Mouse (Mus musculus): ENCODE results near the gene Ppp1r13l. TPM values are rescaled to one million over a fixed set of nuclear protein-coding genes. Genes with fewer than 3 reads are reported as not detected.

Gene Ppp1r13l
- polyA plus RNA-seq (2012; rRNA removed): 19.9 and 21.5 TPM in 2 replicates

GRCm38 (mm10) chr7:19359299-19359891 is at the start of gene Ppp1r13l, which contains the start of gene Cd3eap:
Gene Ppp1r13l (plus strand): TSS chr7:19359749.
Gene Cd3eap (minus strand): TSS chr7:19359483.

GRCm38 (mm10) chr7:19309884-19310641 is 49.5 kb upstream of the Ppp1r13l start, which contains the start of gene Fosb:
Gene Fosb (minus strand): TSS chr7:19310051.

GRCm38 (mm10) chr7:19344237-19344847 is 15.2 kb upstream of the Ppp1r13l start, which contains the start of gene Ercc1:
Gene Ercc1 (plus strand): TSS chr7:19344778.

GRCm38 (mm10) chr7:19381377-19382165 is 22.0 kb downstream of the Ppp1r13l start, which contains the start of gene Ercc2:
Gene Ercc2 (plus strand): TSS chr7:19382010.

GRCm38 (mm10) chr7:19403731-19404296 is 44.3 kb downstream of the Ppp1r13l start, which contains the start of gene Klc3:
Gene Klc3 (minus strand): TSS chr7:19404104.

GRCm38 (mm10) chr7:19404476-19404875 is 44.9 kb downstream of the Ppp1r13l start, which contains the start of gene Ckm:
Gene Ckm (plus strand): TSS chr7:19404776.

Other genes starting within 250 kb of the Ppp1r13l start
- 0.26 and 0.76 TPM in 2 replicates for gene Gm4969, start 241.4 kb upstream of the Ppp1r13l start, polyA plus RNA-seq (2012; rRNA removed)
- gene Fbxo46, start 239.9 kb upstream of the Ppp1r13l start, polyA plus RNA-seq (2012; rRNA removed): 16.2 and 18.5 TPM in 2 replicates
- 15.1 and 19.6 TPM in 2 replicates for gene Qpctl, start 210.5 kb upstream of the Ppp1r13l start, polyA plus RNA-seq (2012; rRNA removed)
- gene Snrpd2, start 210.0 kb upstream of the Ppp1r13l start, polyA plus RNA-seq (2012; rRNA removed): 49.6 and 49.8 TPM in 2 replicates
- 0.46 and 0.69 TPM in 2 replicates for gene Gipr, start 193.6 kb upstream of the Ppp1r13l start, polyA plus RNA-seq (2012; rRNA removed)
- gene Eml2, start 183.3 kb upstream of the Ppp1r13l start, polyA plus RNA-seq (2012; rRNA removed): 84.0 and 89.9 TPM in 2 replicates
- gene Gpr4, start 147.2 kb upstream of the Ppp1r13l start, polyA plus RNA-seq (2012; rRNA removed): 11.0 and 12.7 TPM in 2 replicates
- 40.3 and 44.6 TPM in 2 replicates for gene Opa3, start 131.4 kb upstream of the Ppp1r13l start, polyA plus RNA-seq (2012; rRNA removed)
- 197 and 215 TPM in 2 replicates for gene Vasp, start 87.9 kb upstream of the Ppp1r13l start, polyA plus RNA-seq (2012; rRNA removed)
- 0.18 and 0.25 TPM in 2 replicates for gene Ppm1n, start 79.7 kb upstream of the Ppp1r13l start, polyA plus RNA-seq (2012; rRNA removed)
- gene Rtn2, start 77.1 kb upstream of the Ppp1r13l start, polyA plus RNA-seq (2012; rRNA removed): 31.9 and 40.5 TPM in 2 replicates
- 5.1 and 10.1 TPM in 2 replicates for gene Fosb, start 49.7 kb upstream of the Ppp1r13l start, polyA plus RNA-seq (2012; rRNA removed)
- 35.4 and 52.6 TPM in 2 replicates for gene Ercc1, start 15.0 kb upstream of the Ppp1r13l start, polyA plus RNA-seq (2012; rRNA removed)
- 10.1 and 12.5 TPM in 2 replicates for gene Cd3eap, start 266 bp upstream of the Ppp1r13l start, polyA plus RNA-seq (2012; rRNA removed)
- gene Ercc2, start 22.3 kb downstream of the Ppp1r13l start, polyA plus RNA-seq (2012; rRNA removed): 99.9 and 104 TPM in 2 replicates
- 11.6 and 13.6 TPM in 2 replicates for gene Klc3, start 44.4 kb downstream of the Ppp1r13l start, polyA plus RNA-seq (2012; rRNA removed)
- 1.5 and 2.0 TPM in 2 replicates for gene Ckm, start 45.0 kb downstream of the Ppp1r13l start, polyA plus RNA-seq (2012; rRNA removed)
- 56.2 and 68.8 TPM in 2 replicates for gene Mark4, start 99.1 kb downstream of the Ppp1r13l start, polyA plus RNA-seq (2012; rRNA removed)
- gene Exoc3l2, start 103.6 kb downstream of the Ppp1r13l start, polyA plus RNA-seq (2012; rRNA removed): 14.5 and 14.7 TPM in 2 replicates
- 23.3 and 32.2 TPM in 2 replicates for gene Bloc1s3, start 148.6 kb downstream of the Ppp1r13l start, polyA plus RNA-seq (2012; rRNA removed)
- 122 and 123 TPM in 2 replicates for gene Trappc6a, start 148.6 kb downstream of the Ppp1r13l start, polyA plus RNA-seq (2012; rRNA removed)
- gene Nkpd1, start 158.1 kb downstream of the Ppp1r13l start, polyA plus RNA-seq (2012; rRNA removed): 1.3 and 1.9 TPM in 2 replicates
- gene Ppp1r37, start 203.3 kb downstream of the Ppp1r13l start, polyA plus RNA-seq (2012; rRNA removed): 147 and 159 TPM in 2 replicates
- gene Zfp296, start 217.5 kb downstream of the Ppp1r13l start, polyA plus RNA-seq (2012; rRNA removed): 15.2 and 16.3 TPM in 2 replicates
- gene Gemin7, start 217.8 kb downstream of the Ppp1r13l start, polyA plus RNA-seq (2012; rRNA removed): 230 and 252 TPM in 2 replicates
- 248 and 417 TPM in 2 replicates for gene Clasrp, start 244.7 kb downstream of the Ppp1r13l start, polyA plus RNA-seq (2012; rRNA removed)